Mouse (Mus musculus): ENCODE data around the gene Tmem72.

- no peak for TF ChIP-seq CTCF (IDR thresholded peaks at IDR 0.05; ENCODE audit: low read depth, low read length)
- no peak for TF ChIP-seq GATA2 (IDR thresholded peaks at IDR 0.05; ENCODE audit: borderline replicate concordance, low read depth, low read length)
- no peak for TF ChIP-seq POLR2AphosphoS5 (IDR thresholded peaks at IDR 0.05; ENCODE audit: insufficient replicate concordance, low read depth, low read length)
Measured at GRCm38 (mm10) chr6:116649811-116650210, 66.9 kb downstream of the Tmem72 start.

Measured in G1E (cell line).